Mouse (Mus musculus) CH12F3 (cell line): ENCODE measurements around the gene Als2cl.

Experiments
- in situ Hi-C: fragments of 300-500 bp; cut with MboI; formaldehyde crosslinking; loops from 2 replicates; pipeline ENCODE4 v1.14.3; 2020; ENCODE audit warnings: low sequenced_read_pairs

Als2cl gene

GRCm38 (mm10) chr9:110914631-110915236 is 35.1 kb downstream of the Als2cl start:
- in situ Hi-C loops, result no loop called here

GRCm38 (mm10) chr9:110915466-110915865 is 35.8 kb downstream of the Als2cl start:
- in situ Hi-C loops, result no loop called here

- in situ Hi-C loops, result no loop called here
Measured at GRCm38 (mm10) chr9:110916786-110917185, 37.1 kb downstream of the Als2cl start, which contains the start of gene Fam240a. TSS of gene Fam240a (minus strand) at chr9:110916861.

- in situ Hi-C loops, result no loop called here
Measured at GRCm38 (mm10) chr9:110920665-110921419, 41.2 kb downstream of the Als2cl start.

GRCm38 (mm10) chr9:110922759-110923158 is 43.1 kb downstream of the Als2cl start:
- in situ Hi-C loops, result no loop called here

- in situ Hi-C loops, result no loop called here
Measured at GRCm38 (mm10) chr9:110931573-110931972, 51.9 kb downstream of the Als2cl start.

- in situ Hi-C loops, result no loop called here
Measured at GRCm38 (mm10) chr9:110933850-110934437, 54.3 kb downstream of the Als2cl start.

- in situ Hi-C loops, result no loop called here
Measured at GRCm38 (mm10) chr9:110935941-110936340, 56.3 kb downstream of the Als2cl start.

- in situ Hi-C loops, result no loop called here
Measured at GRCm38 (mm10) chr9:110937506-110938490, 58.1 kb downstream of the Als2cl start.

- in situ Hi-C loops, result no loop called here
Measured at GRCm38 (mm10) chr9:110944265-110944664, 64.6 kb downstream of the Als2cl start.

- in situ Hi-C loops, result no loop called here
Measured at GRCm38 (mm10) chr9:110945343-110945742, 65.7 kb downstream of the Als2cl start.

- in situ Hi-C loops, result no loop called here
Measured at GRCm38 (mm10) chr9:110945926-110946325, 66.3 kb downstream of the Als2cl start, which contains the start of gene Tdgf1. TSS of gene Tdgf1 (minus strand) at chr9:110946158.

- in situ Hi-C loops, result no loop called here
Measured at GRCm38 (mm10) chr9:110946548-110947044, 66.9 kb downstream of the Als2cl start.

- in situ Hi-C loops, result no loop called here
Measured at GRCm38 (mm10) chr9:110947261-110947661, 67.6 kb downstream of the Als2cl start.

GRCm38 (mm10) chr9:110947900-110948299 is 68.2 kb downstream of the Als2cl start:
- in situ Hi-C loops, result no loop called here

- in situ Hi-C loops, result no loop called here
Measured at GRCm38 (mm10) chr9:110948813-110949310, 69.2 kb downstream of the Als2cl start.

- in situ Hi-C loops, result no loop called here
Measured at GRCm38 (mm10) chr9:110950109-110950508, 70.4 kb downstream of the Als2cl start.
